Mouse (Mus musculus) limb, embryonic 12.5 days (tissue): ENCODE data around the gene Gtpbp3. TPM values are rescaled to one million over a fixed set of nuclear protein-coding genes. Genes with fewer than 3 reads are reported as not detected.

Experiments used
- ATAC-seq: fragments of 200-750 bp; cut with Nextera tagmentation; 2 replicates; pipeline ENCODE4 v1.8.0; 2017; ENCODE audit warnings: low read depth, moderate TSS enrichment; ENCODE audit not compliant: insufficient number of reproducible peaks, insufficient read depth, low FRiP score, low TSS enrichment
- H3K27ac ChIP-seq: fragments of 300-500 bp; sonication (generic); 2 replicates; pipeline ENCODE4 v1.5.1; 2016; ENCODE audit warnings: mild to moderate bottlenecking, moderate library complexity
- H3K27me3 ChIP-seq: fragments of 300-500 bp; sonication (generic); 2 replicates; pipeline ENCODE4 v1.6.1; 2016; ENCODE audit warnings: mild to moderate bottlenecking, moderate library complexity
- H3K36me3 ChIP-seq: fragments of 300-500 bp; sonication (generic); 2 replicates; pipeline ENCODE4 v1.6.1; 2016; ENCODE audit warnings: mild to moderate bottlenecking, moderate library complexity
- H3K4me1 ChIP-seq: fragments of 300-500 bp; sonication (generic); replicated peaks from 2 replicates; pipeline ENCODE4 v1.6.1; 2016
- H3K4me2 ChIP-seq: fragments of 300-500 bp; sonication (generic); 2 replicates; pipeline ENCODE4 v1.6.1; 2016; ENCODE audit warnings: mild to moderate bottlenecking, moderate library complexity
- H3K4me3 ChIP-seq: fragments of 300-500 bp; sonication (generic); replicated peaks from 2 replicates; pipeline ENCODE4 v1.5.1; 2016; ENCODE audit warnings: mild to moderate bottlenecking
- H3K9ac ChIP-seq: fragments of 300-500 bp; sonication (generic); replicated peaks from 2 replicates; pipeline ENCODE4 v1.6.1; 2016; ENCODE audit warnings: mild to moderate bottlenecking, moderate library complexity
- H3K9me3 ChIP-seq: fragments of 300-500 bp; sonication (generic); 2 replicates; pipeline ENCODE4 v1.6.1; 2016; ENCODE audit warnings: mild to moderate bottlenecking, moderate library complexity
- WGBS: fragments of 180-500 bp; shearing (Covaris S2); methylation state at CpG from one replicate; pipeline ENCODE4 v1.1.7; 2016; 5-methylcytosine and 5-hydroxymethylcytosine counted together
- polyA plus RNA-seq: library from polyadenylated mRNA; unstranded; fragments of >200 nt; fragmentation: Nextera tagmentation; extraction: Ambion mirVana; gene quantifications from 2 replicates; pipeline ENCODE4 v1.2.1, GENCODE M21; 2016

The Gtpbp3 gene
- polyA plus RNA-seq = 22.1 and 23.2 TPM in 2 replicates

- Histone ChIP-seq H3K36me3 (peaks cover 45% of the 10 kb centered on the region), H3K9ac (peak within 1 kb of the TSS; percentile 83), H3K27ac (peak within 1 kb of the TSS; percentile 93), H3K4me3 (peak within 1 kb of the TSS; percentile 71), H3K27me3 (no peaks in the 10 kb centered on the region), H3K4me1 (peaks cover 28% of the 10 kb centered on the region), H3K4me2 (peak within 1 kb of the TSS; percentile 99), H3K9me3 (no peaks in the 10 kb centered on the region)
- WGBS = under 1% methylated on average over 33 of the region's 33 CpGs
- ATAC-seq = peak; percentile 32; the same call in 1 of the 2 replicates
These were observed at the start of gene Gtpbp3 for GRCm38 (mm10) chr8:71487691-71488445. Gene Gtpbp3 (plus strand): TSS chr8:71488103.

- H3K4me2 ChIP-seq = no peak overlapping the region
- H3K9me3 ChIP-seq = no peaks in the 10 kb centered on the region
- no peak overlapping the region for H3K9ac ChIP-seq
- no peak overlapping the region for H3K4me3 ChIP-seq
- peaks cover 5% of the 10 kb centered on the region for H3K27me3 ChIP-seq
- 0% methylated on average over 7 of the region's 7 CpGs for WGBS
- no peaks in the 10 kb centered on the region for H3K36me3 ChIP-seq
- no peak for ATAC-seq
- H3K4me1 ChIP-seq = peaks cover 3% of the 10 kb centered on the region; the same call in 1 of the 2 replicates
- H3K27ac ChIP-seq = no peak overlapping the region
These were observed 46.5 kb upstream of the Gtpbp3 start for GRCm38 (mm10) chr8:71441404-71441803.

DNA sequence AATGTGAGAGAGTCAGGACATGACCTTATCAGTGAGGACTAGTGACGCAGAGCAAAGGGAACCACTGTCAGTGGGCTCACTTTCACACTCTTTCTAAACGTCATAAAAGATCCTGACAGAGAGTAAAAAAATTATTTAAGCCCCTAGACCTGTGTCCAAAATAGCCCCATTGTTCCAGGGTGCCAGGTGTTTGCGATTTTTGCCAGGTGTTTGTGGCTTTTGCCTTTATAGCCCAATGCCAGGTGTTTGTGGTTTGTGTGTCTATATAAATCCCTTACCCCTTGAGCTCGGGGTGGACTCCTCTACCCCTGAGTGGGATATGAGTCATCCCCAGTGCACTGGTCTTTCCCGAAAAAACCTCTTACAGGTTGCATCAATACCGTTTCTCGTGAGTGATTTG, 42.8 kb upstream of the Gtpbp3 start:
- Histone ChIP-seq H3K4me3 (no peak overlapping the region), H3K4me2 (no peak overlapping the region), H3K9me3 (no peaks in the 10 kb centered on the region), H3K4me1 (peaks cover 3% of the 10 kb centered on the region; the same call in 1 of the 2 replicates), H3K9ac (no peak overlapping the region), H3K27ac (no peak overlapping the region), H3K27me3 (peaks cover 5% of the 10 kb centered on the region), H3K36me3 (no peaks in the 10 kb centered on the region)
- WGBS = 65% methylated on average over 7 of the region's 7 CpGs
- ATAC-seq = no peak

- ATAC-seq = no peak
- Histone ChIP-seq H3K9ac (no peak overlapping the region), H3K9me3 (no peaks in the 10 kb centered on the region), H3K4me1 (peaks cover 13% of the 10 kb centered on the region), H3K36me3 (peaks cover 2% of the 10 kb centered on the region; the same call in 1 of the 2 replicates), H3K4me2 (no peak overlapping the region), H3K27me3 (peaks cover 10% of the 10 kb centered on the region; the same call in 1 of the 2 replicates), H3K4me3 (no peak overlapping the region), H3K27ac (no peak overlapping the region)
- 63% methylated on average over 4 of the region's 4 CpGs for WGBS
These were observed 36.6 kb upstream of the Gtpbp3 start for GRCm38 (mm10) chr8:71451337-71451736.

DNA sequence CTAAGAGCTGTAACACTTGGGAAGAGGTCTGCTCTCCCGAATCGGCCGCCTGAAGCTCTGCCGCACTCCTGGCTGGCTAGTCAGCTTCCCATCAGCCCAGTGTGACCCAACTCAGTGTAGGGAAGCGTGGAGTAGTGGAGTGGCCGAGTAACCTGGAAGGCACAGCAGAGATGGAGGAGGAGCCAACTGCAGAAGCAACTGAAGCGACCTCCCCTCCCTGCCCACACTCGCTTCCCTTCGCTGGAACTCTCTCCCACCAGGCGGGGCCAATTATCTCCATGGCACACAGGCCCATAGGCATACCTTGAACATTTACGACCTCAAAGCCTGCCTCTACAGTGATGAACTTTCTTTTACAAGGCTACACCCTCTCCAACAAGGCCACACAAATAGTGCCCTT, 36.1 kb upstream of the Gtpbp3 start:
- H3K4me3 ChIP-seq = no peak overlapping the region
- H3K36me3 ChIP-seq = peaks cover 5% of the 10 kb centered on the region
- H3K9me3 ChIP-seq = no peaks in the 10 kb centered on the region
- peaks cover 13% of the 10 kb centered on the region for H3K4me1 ChIP-seq
- H3K27me3 ChIP-seq = peaks cover 10% of the 10 kb centered on the region; the same call in 1 of the 2 replicates
- H3K27ac ChIP-seq = no peak overlapping the region
- H3K9ac ChIP-seq = no peak overlapping the region
- H3K4me2 ChIP-seq = no peak overlapping the region
- 27% methylated on average over 11 of the region's 11 CpGs for WGBS
- ATAC-seq = no peak

GRCm38 (mm10) chr8:71452669-71453068, 35.2 kb upstream of the Gtpbp3 start:
- peak; percentile 7; the same call in 1 of the 2 replicates for ATAC-seq
- no peaks in the 10 kb centered on the region for H3K9me3 ChIP-seq

GRCm38 (mm10) chr8:71454668-71455067, 33.2 kb upstream of the Gtpbp3 start:
- Histone ChIP-seq H3K4me1 (peaks cover 13% of the 10 kb centered on the region), H3K4me2 (no peak overlapping the region), H3K27ac (no peak overlapping the region), H3K9ac (no peak overlapping the region), H3K9me3 (no peaks in the 10 kb centered on the region), H3K36me3 (peaks cover 34% of the 10 kb centered on the region), H3K27me3 (peaks cover 10% of the 10 kb centered on the region; the same call in 1 of the 2 replicates), H3K4me3 (no peak overlapping the region)
- no peak for ATAC-seq
- 79% methylated on average over 8 of the region's 8 CpGs for WGBS

More at GRCm38 (mm10) chr8:71452669-71453068, 35.2 kb upstream of the Gtpbp3 start:
- Histone ChIP-seq H3K36me3 (peaks cover 14% of the 10 kb centered on the region), H3K4me2 (no peak overlapping the region), H3K4me3 (no peak overlapping the region), H3K4me1 (peaks cover 13% of the 10 kb centered on the region), H3K27ac (no peak overlapping the region), H3K27me3 (peaks cover 10% of the 10 kb centered on the region; the same call in 1 of the 2 replicates), H3K9ac (no peak overlapping the region)
- 73% methylated on average over 2 of the region's 2 CpGs for WGBS

GRCm38 (mm10) chr8:71456906-71457305, 31.0 kb upstream of the Gtpbp3 start:
- no peak for ATAC-seq
- H3K4me3 ChIP-seq = no peak overlapping the region
- H3K4me2 ChIP-seq = no peak overlapping the region
- H3K9ac ChIP-seq = no peak overlapping the region
- 0 out of 2 replicates have a peak, but pooled peaks cover 10% of the 10 kb centered on the region for H3K27me3 ChIP-seq
- H3K36me3 ChIP-seq = peaks cover 54% of the 10 kb centered on the region
- 41% methylated on average over 22 of the region's 22 CpGs for WGBS
- H3K4me1 ChIP-seq = peaks cover 13% of the 10 kb centered on the region
- no peaks in the 10 kb centered on the region for H3K9me3 ChIP-seq
- H3K27ac ChIP-seq = no peak overlapping the region

DNA sequence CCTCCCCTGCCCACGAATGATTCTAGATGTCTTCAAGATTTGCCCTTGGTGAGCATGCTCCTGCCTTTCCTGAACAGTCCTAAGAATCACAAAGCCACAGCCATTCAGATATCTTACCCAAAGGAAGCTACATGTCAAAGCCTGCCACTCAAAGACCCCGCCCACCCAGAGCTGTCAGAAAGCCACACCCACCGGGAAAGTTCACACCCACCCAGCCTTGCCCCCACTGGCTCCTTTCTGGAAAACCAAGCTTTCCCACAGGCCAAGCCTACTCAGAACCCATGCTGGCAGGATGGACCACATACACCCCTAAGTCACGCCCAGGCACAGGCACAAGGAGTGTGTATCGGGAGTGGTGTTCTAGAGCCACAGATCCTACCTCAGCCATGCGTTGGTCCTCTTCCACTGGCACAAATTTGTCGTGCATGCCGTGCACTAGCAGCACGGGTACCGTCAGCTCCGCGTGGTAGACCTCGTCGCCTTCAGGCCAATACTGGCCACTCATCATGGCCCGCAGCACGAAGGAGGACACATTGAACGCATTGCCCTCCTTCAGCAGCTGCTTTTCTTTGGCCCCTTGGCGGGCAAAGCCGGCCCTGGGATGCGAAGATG, 30.1 kb upstream of the Gtpbp3 start:
- H3K4me1 ChIP-seq = peaks cover 13% of the 10 kb centered on the region
- no peak overlapping the region for H3K4me3 ChIP-seq
- H3K27me3 ChIP-seq = 0 out of 2 replicates have a peak, but pooled peaks cover 3% of the 10 kb centered on the region
- H3K4me2 ChIP-seq = no peak overlapping the region
- H3K36me3 ChIP-seq = peaks cover 56% of the 10 kb centered on the region
- no peak overlapping the region for H3K9ac ChIP-seq
- no peaks in the 10 kb centered on the region for H3K9me3 ChIP-seq
- H3K27ac ChIP-seq = no peak overlapping the region
- ATAC-seq = no peak; the same call in 1 of the 2 replicates
- WGBS = 84% methylated on average over 20 of the region's 20 CpGs

GRCm38 (mm10) chr8:71460716-71461115, 27.2 kb upstream of the Gtpbp3 start:
- no peak overlapping the region for H3K4me3 ChIP-seq
- WGBS = 93% methylated on average over 6 of the region's 6 CpGs
- no peaks in the 10 kb centered on the region for H3K27me3 ChIP-seq
- no peak overlapping the region for H3K27ac ChIP-seq
- peaks cover 56% of the 10 kb centered on the region for H3K36me3 ChIP-seq
- no peak overlapping the region for H3K9ac ChIP-seq
- H3K4me2 ChIP-seq = no peak overlapping the region
- ATAC-seq = no peak
- H3K4me1 ChIP-seq = peaks cover 29% of the 10 kb centered on the region
- H3K9me3 ChIP-seq = no peaks in the 10 kb centered on the region

- Histone ChIP-seq H3K4me1 (peaks cover 32% of the 10 kb centered on the region), H3K36me3 (peaks cover 59% of the 10 kb centered on the region), H3K9me3 (no peaks in the 10 kb centered on the region), H3K4me3 (0 out of 2 replicates have a peak overlapping the region, but pooled peaks have one; percentile 3), H3K27ac (no peak overlapping the region), H3K27me3 (no peaks in the 10 kb centered on the region), H3K4me2 (0 out of 2 replicates have a peak overlapping the region, but pooled peaks have one; percentile 92), H3K9ac (peak overlapping the region; percentile 12; the same call in 1 of the 2 replicates)
- 78% methylated on average over 47 of the region's 47 CpGs for WGBS
- no peak for ATAC-seq
These were observed 26.6 kb upstream of the Gtpbp3 start for GRCm38 (mm10) chr8:71461152-71461840.
